Mouse (Mus musculus) liver, adult 2 months (tissue): ENCODE results near the gene Rgs9bp.

Experiments
- CTCF ChIP-seq: fragments of 200-500 bp; IDR thresholded peaks from 2 replicates; pipeline ENCODE4 v1.5.1; 2011; ENCODE audit warnings: low read depth, low read length, control low read depth
- POLR2A ChIP-seq: fragments of 200-500 bp; IDR thresholded peaks from 2 replicates; pipeline ENCODE4 v1.6.1; 2011; ENCODE audit warnings: low read length, control low read depth; ENCODE audit not compliant: insufficient read depth; ENCODE audit errors: extremely low read depth

DNA sequence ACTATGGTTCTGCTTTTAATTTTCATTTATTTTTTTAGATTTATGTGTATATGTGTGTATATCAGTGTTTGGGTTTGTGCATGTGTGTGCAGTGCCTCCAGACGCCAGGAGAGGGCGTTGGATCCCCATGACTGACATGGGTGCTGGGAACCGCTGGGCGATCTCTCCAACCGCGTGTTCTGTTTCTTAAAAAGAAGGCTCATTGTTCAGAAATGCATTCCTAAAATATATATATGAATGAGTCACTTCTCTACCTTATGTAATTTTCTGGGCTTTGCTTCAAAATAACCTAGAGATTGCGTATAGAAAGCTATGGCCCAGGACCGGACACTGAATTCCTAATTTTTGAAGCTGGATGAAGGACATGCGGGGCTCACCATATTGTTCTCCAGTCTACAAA lies 14.1 kb upstream of the Rgs9bp start:
- TF ChIP-seq CTCF = 0 out of 2 replicates have a peak, but pooled peaks have one; percentile 14
- TF ChIP-seq POLR2A = no peak
